In genomic region chr7:127926066-127926465, GRCm38 (mm10) we compare ENCODE assay signal across 17 mouse cellular contexts. TPM values are rescaled to one million over a fixed set of nuclear protein-coding genes. Genes with fewer than 3 reads are reported as not detected.
DNase-seq lines count a peak whose midpoint lies in the region; ATAC-seq and TF ChIP-seq lines count a peak whose summit lies in the region.
"Had no signal": no experiment of that assay in that cellular context is flagged by ENCODE, and none has a peak within 500 bp of the region (broad histone marks: within the 10 kb centered on the region; RNA-seq: fewer than 3 reads in every experiment).

No protein-coding gene starts in this region.

- peaks cover 12% of the 10 kb centered on the region for H3K36me3 ChIP-seq in lung, embryonic 16.5 days (ENCODE audit: control insufficient read depth, insufficient read depth, low read length)
- peaks cover 3% of the 10 kb centered on the region; the same call in 1 of the 2 replicates for H3K36me3 ChIP-seq in stomach, postnatal 0 days (ENCODE audit: control insufficient read depth, insufficient read depth, low read length)

- no peaks in the 10 kb centered on the region for H3K9me3 ChIP-seq in lung, embryonic 16.5 days (ENCODE audit: control insufficient read depth, low read length)
- no peaks in the 10 kb centered on the region for H3K9me3 ChIP-seq in stomach, postnatal 0 days (ENCODE audit: control insufficient read depth, low read length)
- H3K9me3 ChIP-seq: forebrain, embryonic 13.5 days; hindbrain, embryonic 15.5 days; neural tube, embryonic 15.5 days had no signal

- H3K27ac ChIP-seq in lung, embryonic 16.5 days (ENCODE audit: low read length), result peak overlapping the region; percentile 94
- peak overlapping the region; percentile 95 for H3K27ac ChIP-seq in stomach, postnatal 0 days (replicated peaks)
- H3K27ac ChIP-seq: forebrain, embryonic 13.5 days; hindbrain, embryonic 15.5 days; neural tube, embryonic 15.5 days had no signal

- 58% methylated on average over 8 of the region's 8 CpGs for WGBS in lung, embryonic 16.5 days
- WGBS in stomach, postnatal 0 days, result 70% methylated on average over 8 of the region's 8 CpGs

- TF ChIP-seq CTCF in stomach, postnatal 0 days (IDR thresholded peaks at IDR 0.05; ENCODE audit: low read depth), result no peak

- peak overlapping the region; percentile 15 for H3K4me3 ChIP-seq in lung, embryonic 16.5 days (ENCODE audit: low read length)
- no peak overlapping the region for H3K4me3 ChIP-seq in stomach, postnatal 0 days (ENCODE audit: low read depth, low read length)
- H3K4me3 ChIP-seq: forebrain, embryonic 13.5 days; hindbrain, embryonic 15.5 days; neural tube, embryonic 15.5 days had no signal

- no peak for DNase-seq in lung, adult 18-20 months
- peak; percentile 93 for DNase-seq in kidney, adult 11 months
- DNase-seq in kidney, postnatal 10 days, result peak; percentile 67
- DNase-seq in stomach, postnatal 0 days (ENCODE audit: low spot score), result no peak
- no peak for DNase-seq in thymus, postnatal 36 days
- no peak for DNase-seq in layer of hippocampus, postnatal 10 days (ENCODE audit: low spot score in 2 of 2)
- no peak for DNase-seq in thymus, postnatal 0 days (ENCODE audit: low spot score)
- DNase-seq: cerebellum, postnatal 25 days; heart, adult 18-20 months; liver; lung, postnatal 36 days; retina, postnatal 1 day had no signal

- H3K27me3 ChIP-seq in lung, embryonic 16.5 days (ENCODE audit: control insufficient read depth, insufficient read depth, low read depth, low read length), result no peaks in the 10 kb centered on the region
- no peaks in the 10 kb centered on the region for H3K27me3 ChIP-seq in stomach, postnatal 0 days (ENCODE audit: control insufficient read depth, insufficient read depth, low read length)

- H3K4me1 ChIP-seq in lung, embryonic 16.5 days (replicated peaks; ENCODE audit: control insufficient read depth, insufficient read depth, low read length), result peaks cover 28% of the 10 kb centered on the region
- H3K4me1 ChIP-seq in stomach, postnatal 0 days (replicated peaks; ENCODE audit: control insufficient read depth, insufficient read depth), result no peaks in the 10 kb centered on the region; the same call in 1 of the 2 replicates
- H3K4me1 ChIP-seq: forebrain, embryonic 13.5 days; hindbrain, embryonic 15.5 days had no signal

- no peak for ATAC-seq in lung, embryonic 16.5 days (ENCODE audit: low read depth)
- no peak for ATAC-seq in stomach, postnatal 0 days (ENCODE audit: low FRiP score, low TSS enrichment)
- ATAC-seq: forebrain, embryonic 13.5 days had no signal

- H3K9ac ChIP-seq in lung, embryonic 16.5 days (ENCODE audit: low read length), result peak overlapping the region; percentile 44
- H3K9ac ChIP-seq in stomach, postnatal 0 days (ENCODE audit: low read length), result 0 out of 2 replicates have a peak overlapping the region, but pooled peaks have one; percentile 38
- H3K9ac ChIP-seq: forebrain, embryonic 13.5 days; hindbrain, embryonic 15.5 days; neural tube, embryonic 15.5 days had no signal

- TF ChIP-seq EP300 in stomach, postnatal 0 days (optimal IDR thresholded peaks at IDR 0.05), result no peak

- peak overlapping the region; percentile 42 for H3K4me2 ChIP-seq in lung, embryonic 16.5 days (ENCODE audit: low read depth, low read length)
- H3K4me2 ChIP-seq in stomach, postnatal 0 days (replicated peaks; ENCODE audit: low read depth), result no peak overlapping the region
- H3K4me2 ChIP-seq: forebrain, embryonic 13.5 days; hindbrain, embryonic 15.5 days; midbrain, embryonic 11.5 days; neural tube, embryonic 15.5 days had no signal

RNA-seq across cellular contexts. Expression of gene Prss8, which starts 3.8 kb away (rescaled TPM):
- polyA plus RNA-seq in lung, embryonic 16.5 days (2015; fragmentation: Nextera tagmentation; extraction: Ambion mirVana), result 101 and 108 TPM in 2 replicates
- 77.4 and 85.3 TPM in 2 replicates for polyA plus RNA-seq in stomach, postnatal 0 days (2015; fragmentation: Nextera tagmentation; extraction: Ambion mirVana)
- total RNA-seq in layer of hippocampus, postnatal 10 days (2021), result 1 to 10 TPM; 1.7 to 1.8 TPM
- polyA plus RNA-seq in thymus, postnatal 0 days (2015; fragmentation: Nextera tagmentation; extraction: Ambion mirVana), result 2.9 and 3.3 TPM in 2 replicates

RNA-seq across cellular contexts. Expression of gene Kat8, which starts 13.8 kb away (rescaled TPM):
- polyA plus RNA-seq in lung, embryonic 16.5 days (2015; fragmentation: Nextera tagmentation; extraction: Ambion mirVana), result 37.2 and 38.9 TPM in 2 replicates
- polyA plus RNA-seq in stomach, postnatal 0 days (2015; fragmentation: Nextera tagmentation; extraction: Ambion mirVana), result 15.1 and 16.6 TPM in 2 replicates
- 10 to 100 TPM; 25.8 to 28.2 TPM for total RNA-seq in layer of hippocampus, postnatal 10 days (2021)
- 40.7 and 43.0 TPM in 2 replicates for polyA plus RNA-seq in thymus, postnatal 0 days (2015; fragmentation: Nextera tagmentation; extraction: Ambion mirVana)

RNA-seq across cellular contexts. Expression of gene Prss36, which starts 20.5 kb away (rescaled TPM):
- 12.3 and 12.4 TPM in 2 replicates for polyA plus RNA-seq in lung, embryonic 16.5 days (2015; fragmentation: Nextera tagmentation; extraction: Ambion mirVana)
- polyA plus RNA-seq in stomach, postnatal 0 days (2015; fragmentation: Nextera tagmentation; extraction: Ambion mirVana), result 9.1 and 9.7 TPM in 2 replicates
- total RNA-seq in layer of hippocampus, postnatal 10 days (2021), result 10 to 100 TPM; 15.0 to 17.0 TPM
- polyA plus RNA-seq in thymus, postnatal 0 days (2015; fragmentation: Nextera tagmentation; extraction: Ambion mirVana), result 7.8 and 11.1 TPM in 2 replicates

RNA-seq across cellular contexts. Expression of gene Bckdk, which starts 22.2 kb away (rescaled TPM):
- 129 and 133 TPM in 2 replicates for polyA plus RNA-seq in lung, embryonic 16.5 days (2015; fragmentation: Nextera tagmentation; extraction: Ambion mirVana)
- polyA plus RNA-seq in stomach, postnatal 0 days (2015; fragmentation: Nextera tagmentation; extraction: Ambion mirVana), result 102 and 106 TPM in 2 replicates
- total RNA-seq in layer of hippocampus, postnatal 10 days (2021), result 10 to 100 TPM; 45.9 to 48.6 TPM
- 80.5 and 87.0 TPM in 2 replicates for polyA plus RNA-seq in thymus, postnatal 0 days (2015; fragmentation: Nextera tagmentation; extraction: Ambion mirVana)

RNA-seq across cellular contexts. Expression of gene Vkorc1, which starts 30.6 kb away (rescaled TPM):
- polyA plus RNA-seq in lung, embryonic 16.5 days (2015; fragmentation: Nextera tagmentation; extraction: Ambion mirVana), result 159 and 162 TPM in 2 replicates
- 123 and 130 TPM in 2 replicates for polyA plus RNA-seq in stomach, postnatal 0 days (2015; fragmentation: Nextera tagmentation; extraction: Ambion mirVana)
- total RNA-seq in layer of hippocampus, postnatal 10 days (2021), result 10 to 100 TPM; 25.0 to 26.3 TPM
- polyA plus RNA-seq in thymus, postnatal 0 days (2015; fragmentation: Nextera tagmentation; extraction: Ambion mirVana), result 47.0 and 54.5 TPM in 2 replicates

Comparison
In these comparisons a context has a peak if more than half of its experiments do, and no peak if none do; other contexts are left out.
1. DNase-seq: peak in kidney, adult 11 months (single experiment) and kidney, postnatal 10 days (single experiment); none in lung, adult 18-20 months (0 of 2), stomach, postnatal 0 days (single experiment), thymus, postnatal 36 days (0 of 2), layer of hippocampus, postnatal 10 days (0 of 2) and thymus, postnatal 0 days (single experiment).
2. RNA of gene Prss8, which starts 3.8 kb away (polyA plus RNA-seq): 101 to 108 TPM in lung, embryonic 16.5 days and 77.4 to 85.3 TPM in stomach, postnatal 0 days; 2.9 to 3.3 TPM in thymus, postnatal 0 days; every median in the first group is over 10 times any median in the second.